Mouse (Mus musculus) common myeloid progenitor, adult 5-6 weeks (primary cell): ENCODE measurements at regions not wholly inside any gene's neighbourhood (a gene's known extent, or its start where the extent isn't known, plus 50 kb on each side); places are given as distances from the start of the nearest gene placed in this dataset.

Source experiments
- ATAC-seq: replicated peaks from 2 replicates; pipeline ENCODE4 v1.8.0; 2016; ENCODE audit warnings: low read depth, mild to moderate bottlenecking, moderate TSS enrichment, inconsistent platforms; ENCODE audit not compliant: poor library complexity, severe bottlenecking

- ATAC-seq: no peak
These were observed 53.8 kb upstream of the Usp46 start for GRCm38 (mm10) chr5:74121861-74122630.

GRCm38 (mm10) chr5:74126015-74126896 lies 58.0 kb upstream of the Usp46 start:
- ATAC-seq: peak; percentile 100

GRCm38 (mm10) chr5:74127518-74127917 lies 59.3 kb upstream of the Usp46 start:
- no peak for ATAC-seq

GRCm38 (mm10) chr5:74129636-74130035 lies 61.4 kb upstream of the Usp46 start:
- ATAC-seq: no peak

GRCm38 (mm10) chr5:74132671-74133070 lies 62.4 kb upstream of the Rasl11b start:
- no peak for ATAC-seq

- no peak for ATAC-seq
These were observed 58.7 kb upstream of the Rasl11b start for GRCm38 (mm10) chr5:74136377-74136776.

GRCm38 (mm10) chr5:74136868-74137439 lies 58.1 kb upstream of the Rasl11b start:
- no peak for ATAC-seq

GRCm38 (mm10) chr5:74143994-74144393 lies 51.1 kb upstream of the Rasl11b start:
- peak; percentile 52; the same call in 1 of the 2 replicates for ATAC-seq

- no peak for ATAC-seq
These were observed 50.3 kb upstream of the Rasl11b start for GRCm38 (mm10) chr5:74144765-74145164.
